Mouse (Mus musculus): ENCODE measurements at regions not wholly inside any gene's neighbourhood (a gene's known extent, or its start where the extent isn't known, plus 50 kb on each side); places are given as distances from the start of the nearest gene placed in this dataset.

GRCm38 (mm10) chr3:126292830-126293229, 70.7 kb upstream of the Arsj start:
- no peak for DNase-seq (ENCODE audit: extremely low read depth, insufficient read length, low spot score)

GRCm38 (mm10) chr3:126293645-126294044, 69.8 kb upstream of the Arsj start:
- no peak for DNase-seq (ENCODE audit: extremely low read depth, insufficient read length, low spot score)

DNA sequence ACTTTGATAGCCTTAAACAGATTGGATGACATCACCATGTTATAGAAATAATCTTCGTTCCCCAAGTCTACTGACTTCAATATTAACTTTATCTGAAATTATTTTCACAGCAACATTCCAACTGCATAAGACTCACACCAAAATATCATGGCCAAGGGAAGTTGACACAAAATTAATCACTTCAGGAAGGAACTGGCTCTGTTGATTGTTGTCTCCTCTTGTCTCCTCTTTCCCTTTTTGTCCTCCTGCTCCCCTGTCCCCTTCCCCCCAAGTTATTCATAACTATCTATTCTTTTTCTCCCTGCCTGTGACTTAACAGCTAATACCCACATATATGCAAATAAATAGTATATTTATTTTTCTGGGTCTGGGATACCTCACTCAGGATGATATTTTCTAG, 67.6 kb upstream of the Arsj start:
- no peak for DNase-seq (ENCODE audit: extremely low read depth, insufficient read length, low spot score)

DNA sequence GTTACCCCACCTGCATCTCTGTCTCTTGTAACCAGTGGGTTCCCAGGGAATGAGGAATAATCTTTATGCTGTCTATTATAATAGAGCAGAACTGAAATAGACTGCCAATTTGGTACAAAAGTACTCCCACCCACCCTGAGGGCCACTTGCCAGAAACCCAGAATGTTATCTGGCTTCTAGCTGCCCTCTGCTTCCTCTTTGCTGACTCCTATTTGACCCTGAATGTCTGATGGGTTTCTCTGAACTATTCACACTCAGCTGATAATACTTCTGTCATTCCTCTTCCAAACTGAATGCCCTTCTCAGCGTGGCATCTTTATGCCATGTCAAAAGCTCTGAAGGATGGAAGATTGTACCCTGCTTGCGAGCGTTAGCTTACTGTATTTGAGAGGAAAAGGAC, 64.2 kb upstream of the Arsj start:
- no peak for DNase-seq (ENCODE audit: extremely low read depth, insufficient read length, low spot score)

DNA sequence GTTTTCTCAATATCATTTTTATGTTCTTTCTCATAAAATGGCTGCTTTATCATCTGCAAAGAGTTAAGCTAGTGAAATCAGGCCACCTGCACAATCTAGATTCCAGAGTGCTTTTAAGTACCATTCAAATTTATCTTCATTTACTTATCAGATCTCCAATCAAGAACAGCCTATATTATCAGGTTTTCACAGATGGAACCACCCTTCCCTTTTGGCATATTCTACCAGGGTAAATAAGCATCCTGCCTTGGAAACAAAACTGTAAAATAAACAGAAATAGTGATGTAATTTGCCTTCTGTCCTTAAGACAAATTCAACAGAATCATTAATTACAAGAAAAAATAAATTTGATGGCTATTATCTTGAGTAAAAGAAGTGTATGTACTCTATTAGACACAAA, 55.2 kb upstream of the Arsj start:
- DNase-seq (ENCODE audit: extremely low read depth, insufficient read length, low spot score): no peak
